Mouse (Mus musculus): Measurements from ENCODE around the gene Gm10638.

DNA sequence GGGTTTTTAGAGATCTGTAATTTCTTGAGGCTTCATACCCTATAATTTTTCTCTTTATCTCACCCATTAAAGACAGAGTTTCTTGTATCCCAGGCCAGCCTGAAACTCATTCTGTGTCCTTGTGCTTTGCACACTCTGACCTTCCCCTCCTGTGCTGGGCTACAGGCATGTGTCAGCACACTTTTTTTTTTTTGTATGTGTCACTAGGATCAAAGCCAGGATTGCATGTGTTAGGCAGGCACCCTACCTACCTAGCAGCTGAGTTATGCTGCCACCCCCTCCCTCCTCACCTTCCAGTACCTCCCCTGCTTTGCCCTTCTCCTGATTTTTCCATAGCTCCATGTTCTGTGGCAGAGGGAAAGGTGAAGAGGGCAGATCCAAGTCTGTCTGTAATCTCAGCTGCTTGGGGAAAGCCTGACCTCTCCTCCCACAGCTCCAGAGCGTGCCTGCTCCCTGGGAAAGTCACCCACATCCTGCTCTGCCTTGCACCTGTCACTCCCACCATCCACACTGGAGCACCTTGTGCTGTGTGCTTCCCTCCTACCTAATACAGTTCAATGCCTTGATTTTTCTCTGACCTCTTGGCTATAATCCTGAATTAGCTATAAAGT lies 46.6 kb upstream of the Gm10638 start:
- TF ChIP-seq CTCF (IDR thresholded peaks at IDR 0.05; ENCODE audit: extremely low read depth, insufficient read depth, insufficient read length, insufficient replicate concordance) (no peak), POLR2A (IDR thresholded peaks at IDR 0.05; ENCODE audit: low read depth, low read length) (no peak)

Measured in spleen, adult 2 months (tissue).